Mouse (Mus musculus): ENCODE results near the gene Uck2.

Uck2 gene

GRCm38 (mm10) chr1:167283441-167284257 lies 1.5 kb downstream of the Uck2 start:
- no peak for DNase-seq (ENCODE audit: low read depth)

- no peak for DNase-seq (ENCODE audit: low read depth)
These were observed 2.4 kb downstream of the Uck2 start for GRCm38 (mm10) chr1:167282768-167283167.

GRCm38 (mm10) chr1:167282112-167282511 lies 3.0 kb downstream of the Uck2 start:
- DNase-seq (ENCODE audit: low read depth) = no peak

GRCm38 (mm10) chr1:167280061-167280460 lies 5.1 kb downstream of the Uck2 start:
- DNase-seq (ENCODE audit: low read depth) = no peak

- DNase-seq (ENCODE audit: low read depth) = no peak
These were observed 5.9 kb downstream of the Uck2 start for GRCm38 (mm10) chr1:167279160-167279715.

- no peak for DNase-seq (ENCODE audit: low read depth)
These were observed 6.7 kb downstream of the Uck2 start for GRCm38 (mm10) chr1:167278395-167278794.

GRCm38 (mm10) chr1:167274646-167275390 lies 10.3 kb downstream of the Uck2 start:
- DNase-seq (ENCODE audit: low read depth) = no peak

GRCm38 (mm10) chr1:167273380-167274163 lies 11.5 kb downstream of the Uck2 start:
- no peak for DNase-seq (ENCODE audit: low read depth)

- DNase-seq (ENCODE audit: low read depth) = no peak
These were observed 13.3 kb downstream of the Uck2 start for GRCm38 (mm10) chr1:167271841-167272240.

GRCm38 (mm10) chr1:167271304-167271703 lies 13.8 kb downstream of the Uck2 start:
- DNase-seq (ENCODE audit: low read depth) = no peak

GRCm38 (mm10) chr1:167270342-167271111 lies 14.6 kb downstream of the Uck2 start:
- DNase-seq (ENCODE audit: low read depth) = no peak

GRCm38 (mm10) chr1:167269856-167270270 lies 15.3 kb downstream of the Uck2 start:
- no peak for DNase-seq (ENCODE audit: low read depth)

- no peak for DNase-seq (ENCODE audit: low read depth)
These were observed 15.7 kb downstream of the Uck2 start for GRCm38 (mm10) chr1:167269350-167269811.

- DNase-seq (ENCODE audit: low read depth) = no peak
These were observed 16.6 kb downstream of the Uck2 start for GRCm38 (mm10) chr1:167268360-167269063.

GRCm38 (mm10) chr1:167266720-167267119 lies 18.4 kb downstream of the Uck2 start:
- no peak for DNase-seq (ENCODE audit: low read depth)

GRCm38 (mm10) chr1:167265366-167265765 lies 19.8 kb downstream of the Uck2 start:
- no peak for DNase-seq (ENCODE audit: low read depth)

- no peak for DNase-seq (ENCODE audit: low read depth)
These were observed 22.6 kb downstream of the Uck2 start for GRCm38 (mm10) chr1:167262489-167263041.

- DNase-seq (ENCODE audit: low read depth) = no peak
These were observed 23.4 kb downstream of the Uck2 start for GRCm38 (mm10) chr1:167261750-167262149.

- no peak for DNase-seq (ENCODE audit: low read depth)
These were observed 25.4 kb downstream of the Uck2 start for GRCm38 (mm10) chr1:167259702-167260101.

GRCm38 (mm10) chr1:167256724-167257302 lies 28.3 kb downstream of the Uck2 start:
- DNase-seq (ENCODE audit: low read depth) = no peak

Measured in c-Kit-positive CD71-positive TER-119-negative erythroid progenitor cells, embryonic 14.5 days (primary cell).